Mouse (Mus musculus): ENCODE measurements around the gene Ccdc84. TPM values are rescaled to one million over a fixed set of nuclear protein-coding genes. Genes with fewer than 3 reads are reported as not detected.
A peak's percentile ranks its signal among the peaks of the same experiment; 100 is the strongest.
"Not testable (repeated sequence)": the region's sequence is repeated elsewhere in the genome, so short reads cannot be mapped to it uniquely, and the experiment has no call there.

Ccdc84 gene
- total RNA-seq, 1 experiment from 2014 or later, result 21.4 TPM

DNA sequence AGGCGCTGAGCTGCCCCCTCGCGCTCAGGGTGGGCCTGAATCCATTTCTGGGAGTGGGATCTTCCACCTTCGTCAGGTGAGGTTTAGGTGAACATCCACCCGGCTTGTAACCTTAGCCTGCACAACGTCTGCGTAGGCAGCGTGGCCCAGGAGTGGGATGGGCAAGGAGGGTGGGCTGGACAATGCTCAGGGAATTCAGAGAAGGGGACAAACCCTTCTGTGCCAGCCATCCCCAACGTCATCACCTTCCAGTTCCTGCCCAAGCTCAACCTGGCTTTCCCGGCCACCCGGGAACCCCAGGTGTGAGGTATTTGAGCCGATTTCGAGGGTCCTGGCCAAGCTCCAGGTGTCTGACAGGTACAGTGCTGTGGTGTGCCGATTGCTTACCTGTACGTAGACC is 38.5 kb downstream of the Ccdc84 start:
- no peak for ATAC-seq (replicated peaks in 1 of 2; ENCODE audit: insufficient read depth in 1 of 2, low FRiP score in 2 of 2, low TSS enrichment in 1 of 2, low read depth in 1 of 2, poor library complexity in 2 of 2, severe bottlenecking in 2 of 2)

DNA sequence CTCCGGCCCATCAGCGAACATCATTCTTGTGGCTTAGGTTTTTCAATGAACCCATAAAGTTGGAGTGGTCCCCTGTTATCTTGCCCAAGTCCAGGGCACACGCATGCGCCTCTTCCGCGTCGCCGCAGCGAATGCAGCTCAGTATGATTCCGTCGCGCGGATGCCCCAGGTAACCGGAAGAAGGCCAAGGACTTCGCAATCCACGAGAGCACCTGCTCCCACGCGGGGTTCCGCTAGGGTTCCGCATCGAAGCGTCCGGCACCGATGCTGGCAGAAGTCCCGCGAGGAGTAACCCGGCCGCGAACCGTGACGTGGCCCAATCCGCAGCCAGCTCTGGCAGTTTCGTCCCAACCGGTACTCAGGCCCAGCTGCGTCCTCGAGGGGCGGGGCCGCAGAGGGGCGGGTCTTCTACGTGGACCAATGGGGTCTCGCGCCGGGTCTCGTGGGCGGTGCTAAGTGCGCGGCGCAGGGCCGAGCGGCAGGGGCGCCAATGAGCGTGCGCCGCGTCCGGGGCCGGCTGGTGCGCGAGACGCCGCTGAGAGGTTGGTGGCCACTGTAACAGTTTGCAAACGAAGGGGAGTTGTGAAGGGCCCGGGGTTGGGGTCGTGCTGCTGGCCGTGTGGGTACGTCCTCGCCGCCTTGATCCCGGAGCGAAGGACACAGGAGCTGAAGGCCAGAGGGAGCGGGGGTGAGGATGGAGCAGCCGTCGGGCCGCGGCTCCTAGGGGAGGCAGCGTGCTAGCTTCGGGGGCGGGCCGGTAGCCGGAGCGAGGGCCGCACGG is 39.1 kb downstream of the Ccdc84 start, which contains the start of gene Hyou1:
Hyou1 (plus strand) TSS at position 437 of the 781 bp plus-strand sequence.
- ATAC-seq (replicated peaks in 1 of 2; ENCODE audit: insufficient read depth in 1 of 2, low FRiP score in 2 of 2, low TSS enrichment in 1 of 2, low read depth in 1 of 2, poor library complexity in 2 of 2, severe bottlenecking in 2 of 2), result peak; percentile 96

DNA sequence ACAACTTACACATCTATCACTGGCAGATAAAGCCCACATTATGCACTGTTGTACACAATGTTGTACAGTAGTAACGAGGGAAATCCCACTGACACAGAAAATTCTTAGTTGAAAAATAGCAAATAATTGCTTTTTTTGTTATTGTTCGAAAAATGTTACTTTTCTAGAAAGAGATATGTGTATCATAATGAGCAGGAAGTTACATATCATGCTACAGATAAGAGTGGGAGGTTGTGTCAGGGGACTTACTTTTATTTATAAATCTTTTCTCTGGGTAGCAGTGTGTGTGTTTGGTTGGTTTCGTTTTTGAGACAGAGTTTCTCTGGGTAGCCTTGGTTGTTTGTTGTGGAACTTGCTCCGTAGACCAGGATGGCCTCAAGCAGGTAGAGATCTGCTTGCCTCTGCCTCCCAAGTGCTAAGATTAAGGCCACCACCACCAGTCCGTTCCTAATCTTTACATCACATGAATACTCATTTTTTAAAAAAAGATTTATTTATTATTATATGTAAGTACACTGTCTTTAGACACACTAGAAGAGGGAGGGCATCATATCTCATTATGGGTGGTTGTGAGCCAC is 40.1 kb downstream of the Ccdc84 start:
- no peak for ATAC-seq (replicated peaks in 1 of 2; ENCODE audit: insufficient read depth in 1 of 2, low FRiP score in 2 of 2, low TSS enrichment in 1 of 2, low read depth in 1 of 2, poor library complexity in 2 of 2, severe bottlenecking in 2 of 2)

DNA sequence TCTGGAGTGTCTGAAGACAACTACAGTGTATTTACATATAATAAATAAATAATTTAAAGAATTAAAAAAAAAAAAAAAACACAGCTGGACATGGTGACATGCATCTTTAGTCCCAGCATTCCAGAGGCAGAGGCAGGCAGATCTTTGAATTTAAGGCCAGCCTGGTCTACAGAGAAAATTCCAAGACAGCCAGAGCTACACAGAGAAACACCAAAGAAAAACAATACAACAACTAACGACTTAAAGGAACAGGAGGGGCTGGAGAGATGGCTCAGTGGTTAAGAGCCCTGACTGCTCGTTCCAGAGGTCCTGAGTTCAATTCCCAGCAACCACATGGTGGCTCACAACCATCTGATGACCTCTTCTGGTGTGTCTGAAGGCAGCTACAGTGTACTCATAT is 41.0 kb downstream of the Ccdc84 start:
- not testable (repeated sequence) for ATAC-seq (replicated peaks in 1 of 2; ENCODE audit: insufficient read depth in 1 of 2, low FRiP score in 2 of 2, low TSS enrichment in 1 of 2, low read depth in 1 of 2, poor library complexity in 2 of 2, severe bottlenecking in 2 of 2)

DNA sequence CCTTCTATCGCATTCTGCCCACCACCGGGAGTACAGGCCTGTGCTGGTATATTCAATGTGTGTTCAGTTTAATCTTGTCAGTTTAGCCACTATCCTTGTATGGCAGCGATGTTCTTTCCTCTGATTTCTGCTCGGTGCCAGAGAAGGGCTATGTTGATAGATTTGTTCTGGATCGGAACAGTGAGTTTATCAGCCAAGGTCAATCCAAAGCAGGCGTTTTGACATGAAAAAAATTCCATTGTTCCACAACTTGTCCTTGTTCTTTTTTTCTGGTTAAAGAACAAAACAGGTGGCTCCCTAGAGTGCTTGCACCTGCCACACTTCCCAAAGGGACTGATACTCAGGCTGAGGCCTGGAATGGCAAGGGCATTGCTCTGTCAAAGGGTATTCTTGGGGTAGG is 42.2 kb downstream of the Ccdc84 start:
- no peak for ATAC-seq (replicated peaks in 1 of 2; ENCODE audit: insufficient read depth in 1 of 2, low FRiP score in 2 of 2, low TSS enrichment in 1 of 2, low read depth in 1 of 2, poor library complexity in 2 of 2, severe bottlenecking in 2 of 2)

DNA sequence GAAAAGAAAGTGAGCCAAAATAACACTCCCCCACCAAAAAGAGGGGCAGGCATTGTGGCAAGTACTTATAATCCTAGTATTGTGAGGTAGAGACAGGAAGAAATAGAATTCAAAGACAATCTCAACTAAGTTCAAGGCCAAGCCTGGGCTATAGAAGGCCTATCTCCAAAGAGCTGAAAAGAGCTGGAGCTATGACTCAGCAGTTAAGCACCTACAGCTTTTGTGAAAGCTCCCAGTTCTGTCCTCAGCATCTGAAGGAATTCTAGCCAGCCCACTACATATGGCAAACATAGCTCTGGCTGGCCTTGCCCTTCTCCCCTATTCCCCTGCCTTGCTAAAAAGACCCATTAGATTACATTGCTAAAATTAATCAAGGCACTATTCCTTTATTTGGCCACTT is 45.0 kb downstream of the Ccdc84 start:
- no peak for ATAC-seq (replicated peaks in 1 of 2; ENCODE audit: insufficient read depth in 1 of 2, low FRiP score in 2 of 2, low TSS enrichment in 1 of 2, low read depth in 1 of 2, poor library complexity in 2 of 2, severe bottlenecking in 2 of 2)

DNA sequence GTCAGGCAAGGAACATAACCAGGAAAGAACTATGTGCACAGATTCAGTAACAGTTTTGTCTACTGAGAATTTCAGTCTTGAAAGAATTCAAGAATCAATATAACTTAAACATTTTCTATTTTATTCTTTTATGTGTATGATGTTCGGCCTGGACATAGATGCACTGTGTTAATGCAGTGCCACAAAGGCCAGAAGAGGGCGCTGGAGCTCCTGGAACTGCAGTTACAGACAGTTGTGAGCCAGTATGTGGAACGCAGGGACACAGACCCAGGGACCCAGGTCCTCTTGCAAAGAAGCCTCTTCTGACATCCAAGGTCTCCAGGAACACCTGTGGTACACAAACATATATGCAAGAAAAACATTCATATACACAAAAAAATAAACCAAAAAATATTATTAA is 53.9 kb downstream of the Ccdc84 start:
- ATAC-seq (replicated peaks in 1 of 2; ENCODE audit: insufficient read depth in 1 of 2, low FRiP score in 2 of 2, low TSS enrichment in 1 of 2, low read depth in 1 of 2, poor library complexity in 2 of 2, severe bottlenecking in 2 of 2), result no peak

DNA sequence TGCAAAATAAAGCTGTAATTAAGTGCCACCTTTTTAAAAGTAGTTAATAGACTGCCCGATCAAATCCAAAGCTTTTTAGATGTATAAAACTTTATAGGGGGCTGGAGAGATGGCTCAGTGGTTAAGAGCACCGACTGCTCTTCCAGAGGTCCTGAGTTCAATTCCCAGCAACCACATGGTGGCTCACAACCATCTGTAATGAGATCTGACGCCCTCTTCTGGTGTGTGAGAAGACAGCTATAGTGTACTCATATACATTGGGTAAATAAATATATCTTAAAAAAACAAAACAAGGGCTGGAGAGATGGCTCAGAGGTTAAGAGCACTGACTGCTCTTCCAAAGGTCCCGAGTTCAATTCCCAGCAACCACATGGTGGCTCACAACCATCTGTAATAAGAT is 56.4 kb downstream of the Ccdc84 start:
- ATAC-seq (replicated peaks in 1 of 2; ENCODE audit: insufficient read depth in 1 of 2, low FRiP score in 2 of 2, low TSS enrichment in 1 of 2, low read depth in 1 of 2, poor library complexity in 2 of 2, severe bottlenecking in 2 of 2), result not testable (repeated sequence)

DNA sequence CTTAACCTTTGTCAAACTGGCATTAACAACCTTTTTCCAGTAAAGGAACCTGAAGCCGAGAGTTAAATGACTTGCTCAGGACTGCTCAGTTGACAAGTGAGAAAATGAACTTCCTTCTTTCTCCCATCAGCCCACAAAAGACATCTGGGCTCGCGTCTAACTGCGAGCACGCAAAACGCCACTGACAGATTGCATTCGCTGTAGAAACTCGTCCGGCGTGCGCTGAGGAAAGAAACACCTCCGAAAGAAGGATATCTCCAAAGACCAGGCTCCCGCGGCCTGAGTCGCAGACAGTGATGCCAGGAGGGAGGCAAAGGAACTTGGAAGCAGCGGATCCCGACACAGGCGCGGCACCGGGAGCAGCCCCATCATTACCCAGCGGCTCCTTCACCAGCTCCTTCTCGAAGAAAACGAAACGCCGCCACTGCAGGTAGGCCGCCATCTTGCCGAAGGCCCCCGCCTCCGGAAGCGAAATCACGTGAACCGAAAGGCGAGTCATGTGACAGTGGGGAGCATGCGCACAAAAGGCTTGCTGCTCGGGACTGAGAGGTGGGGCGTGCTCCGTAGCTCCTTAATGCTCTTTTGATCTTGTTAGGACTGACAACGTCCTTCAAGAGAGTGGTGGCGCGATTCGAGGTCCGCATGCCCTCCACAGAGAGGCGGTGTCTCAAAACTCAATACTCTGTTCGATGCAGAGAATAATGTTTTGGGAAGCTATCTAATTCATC is 57.0 kb downstream of the Ccdc84 start, which contains the start of gene Vps11:
Vps11 (minus strand) TSS at position 481 of the 728 bp plus-strand sequence.
- ATAC-seq (replicated peaks in 1 of 2; ENCODE audit: insufficient read depth in 1 of 2, low FRiP score in 2 of 2, low TSS enrichment in 1 of 2, low read depth in 1 of 2, poor library complexity in 2 of 2, severe bottlenecking in 2 of 2), result peak; percentile 88 to 98

Other genes starting within 250 kb of the Ccdc84 start
- gene Cbl, start 184.5 kb downstream of the Ccdc84 start, total RNA-seq (2017), result 19.6 and 35.0 TPM in 2 replicates
- gene Ccdc153, start 177.9 kb downstream of the Ccdc84 start, total RNA-seq (2017), result not detected in 2 replicates
- 0.35 TPM in 1 of 2 replicates, not detected in the other for gene Pdzd3, start 167.1 kb downstream of the Ccdc84 start, total RNA-seq (2017)
- gene Nlrx1, start 150.0 kb downstream of the Ccdc84 start, total RNA-seq (2017), result 2.1 and 6.6 TPM in 2 replicates
- 0.99 and 2.5 TPM in 2 replicates for gene Abcg4, start 130.0 kb downstream of the Ccdc84 start, total RNA-seq (2017)
- 26.1 and 28.0 TPM in 2 replicates for gene Hinfp, start 112.9 kb downstream of the Ccdc84 start, total RNA-seq (2017)
- 4.7 and 5.1 TPM in 2 replicates for gene C2cd2l, start 98.3 kb downstream of the Ccdc84 start, total RNA-seq (2017)
- gene Dpagt1, start 92.5 kb downstream of the Ccdc84 start, total RNA-seq (2017), result 15.2 and 17.4 TPM in 2 replicates
- gene H2afx, start 83.9 kb downstream of the Ccdc84 start, total RNA-seq (2017), result 127 and 131 TPM in 2 replicates
- gene Hmbs, start 74.3 kb downstream of the Ccdc84 start, total RNA-seq (2017), result 29.3 and 35.2 TPM in 2 replicates
- gene Vps11, start 56.9 kb downstream of the Ccdc84 start, total RNA-seq (2017), result 14.3 and 16.1 TPM in 2 replicates
- gene Hyou1, start 39.1 kb downstream of the Ccdc84 start, total RNA-seq (2017), result 56.5 and 67.2 TPM in 2 replicates
- gene Slc37a4, start 21.7 kb downstream of the Ccdc84 start, total RNA-seq (2017), result 15.8 and 20.2 TPM in 2 replicates
- gene Rps25, start 11.4 kb downstream of the Ccdc84 start, total RNA-seq (2017), result 1,716 and 2,164 TPM in 2 replicates
- gene Trappc4, start 11.0 kb downstream of the Ccdc84 start, total RNA-seq (2017), result 42.2 and 47.6 TPM in 2 replicates
- gene Foxr1, start 22.6 kb upstream of the Ccdc84 start, total RNA-seq (2017), result not detected in 2 replicates
- gene Upk2, start 36.4 kb upstream of the Ccdc84 start, total RNA-seq (2017), result not detected in 2 replicates
- 5.9 and 6.1 TPM in 2 replicates for gene Bcl9l, start 64.3 kb upstream of the Ccdc84 start, total RNA-seq (2017)
- gene Cxcr5, start 143.3 kb upstream of the Ccdc84 start, total RNA-seq (2017), result 0.06 and 0.69 TPM in 2 replicates
- 131 and 147 TPM in 2 replicates for gene Ddx6, start 186.3 kb upstream of the Ccdc84 start, total RNA-seq (2017)